Mouse (Mus musculus): ENCODE results near the gene Cnnm3. TPM values are rescaled to one million over a fixed set of nuclear protein-coding genes. Genes with fewer than 3 reads are reported as not detected.
"Not testable (repeated sequence)": the region's sequence is repeated elsewhere in the genome, so short reads cannot be mapped to it uniquely, and the experiment has no call there.

Gene Cnnm3
- polyA plus RNA-seq, 1 experiment from 2014 or later: 4.4 TPM

- Histone ChIP-seq H3K36me3 (peaks cover 47% of the 10 kb centered on the region), H3K4me2 (replicated peaks) (no peak overlapping the region), H3K4me3 (no peak overlapping the region), H3K27me3 (no peaks in the 10 kb centered on the region), H3K4me1 (peaks cover 20% of the 10 kb centered on the region), H3K9me3 (no peaks in the 10 kb centered on the region), H3K27ac (no peak overlapping the region), H3K9ac (no peak overlapping the region)
- no peak for ATAC-seq (ENCODE audit: low FRiP score, low read depth)
- 87% methylated on average over 4 of the region's 4 CpGs for WGBS
Observed at GRCm38 (mm10) chr1:36529274-36529673, 17.6 kb downstream of the Cnnm3 start.

- no peak overlapping the region for H3K4me2 ChIP-seq (replicated peaks)
- H3K9ac ChIP-seq: no peak overlapping the region
- H3K27ac ChIP-seq: no peak overlapping the region
- peaks cover 20% of the 10 kb centered on the region; the same call in 1 of the 2 replicates for H3K4me1 ChIP-seq
- 93% methylated on average over 4 of the region's 4 CpGs for WGBS
- no peak for ATAC-seq (ENCODE audit: low FRiP score, low read depth)
- H3K36me3 ChIP-seq: peaks cover 41% of the 10 kb centered on the region
- no peak overlapping the region for H3K4me3 ChIP-seq
- no peaks in the 10 kb centered on the region for H3K9me3 ChIP-seq
- H3K27me3 ChIP-seq: no peaks in the 10 kb centered on the region
Observed at GRCm38 (mm10) chr1:36529875-36530274, 18.2 kb downstream of the Cnnm3 start.

- Histone ChIP-seq H3K9ac (no peak overlapping the region), H3K27ac (no peak overlapping the region), H3K4me1 (peaks cover 20% of the 10 kb centered on the region; the same call in 1 of the 2 replicates), H3K4me2 (replicated peaks) (no peak overlapping the region), H3K36me3 (peaks cover 35% of the 10 kb centered on the region), H3K4me3 (no peak overlapping the region), H3K27me3 (no peaks in the 10 kb centered on the region), H3K9me3 (no peaks in the 10 kb centered on the region)
- no peak for ATAC-seq (ENCODE audit: low FRiP score, low read depth)
- WGBS: 75% methylated on average over 8 of the region's 8 CpGs
Observed at GRCm38 (mm10) chr1:36530485-36530884, 18.8 kb downstream of the Cnnm3 start.

- no peak for ATAC-seq (ENCODE audit: low FRiP score, low read depth)
- 87% methylated on average over 7 of the region's 7 CpGs for WGBS
- no peaks in the 10 kb centered on the region for H3K27me3 ChIP-seq
- 0 out of 2 replicates have a peak overlapping the region, but pooled peaks have one; percentile 3 for H3K27ac ChIP-seq
- H3K4me2 ChIP-seq (replicated peaks): no peak overlapping the region
- peaks cover 20% of the 10 kb centered on the region; the same call in 1 of the 2 replicates for H3K4me1 ChIP-seq
- H3K36me3 ChIP-seq: peaks cover 32% of the 10 kb centered on the region
- no peaks in the 10 kb centered on the region for H3K9me3 ChIP-seq
- H3K9ac ChIP-seq: no peak overlapping the region
- no peak overlapping the region for H3K4me3 ChIP-seq
Observed at GRCm38 (mm10) chr1:36530962-36531361, 19.3 kb downstream of the Cnnm3 start.

GRCm38 (mm10) chr1:36531461-36531860, 19.8 kb downstream of the Cnnm3 start:
- ATAC-seq (ENCODE audit: low FRiP score, low read depth): no peak
- Histone ChIP-seq H3K27ac (no peak overlapping the region), H3K9ac (no peak overlapping the region; the same call in 1 of the 2 replicates), H3K4me3 (no peak overlapping the region), H3K4me1 (peaks cover 20% of the 10 kb centered on the region; the same call in 1 of the 2 replicates), H3K27me3 (no peaks in the 10 kb centered on the region), H3K9me3 (no peaks in the 10 kb centered on the region), H3K36me3 (peaks cover 33% of the 10 kb centered on the region), H3K4me2 (replicated peaks) (no peak overlapping the region)
- 89% methylated on average over 12 of the region's 12 CpGs for WGBS

GRCm38 (mm10) chr1:36533546-36533945, 21.9 kb downstream of the Cnnm3 start:
- peak overlapping the region; percentile 22; the same call in 1 of the 2 replicates for H3K27ac ChIP-seq
- H3K9ac ChIP-seq: no peak overlapping the region
- no peak overlapping the region for H3K4me2 ChIP-seq (replicated peaks)
- no peak overlapping the region for H3K4me3 ChIP-seq
- H3K27me3 ChIP-seq: no peaks in the 10 kb centered on the region
- 74% methylated on average over 6 of the region's 6 CpGs for WGBS
- H3K9me3 ChIP-seq: no peaks in the 10 kb centered on the region
- peaks cover 15% of the 10 kb centered on the region; the same call in 1 of the 2 replicates for H3K4me1 ChIP-seq
- no peak for ATAC-seq (ENCODE audit: low FRiP score, low read depth)
- peaks cover 32% of the 10 kb centered on the region for H3K36me3 ChIP-seq

GRCm38 (mm10) chr1:36534595-36535058, 23.0 kb downstream of the Cnnm3 start:
- Histone ChIP-seq H3K4me3 (no peak overlapping the region), H3K4me2 (replicated peaks) (no peak overlapping the region), H3K9ac (no peak overlapping the region), H3K9me3 (no peaks in the 10 kb centered on the region), H3K27ac (no peak overlapping the region), H3K4me1 (peaks cover 15% of the 10 kb centered on the region; the same call in 1 of the 2 replicates), H3K36me3 (peaks cover 43% of the 10 kb centered on the region), H3K27me3 (no peaks in the 10 kb centered on the region)
- WGBS: 68% methylated on average over 6 of the region's 6 CpGs
- ATAC-seq (ENCODE audit: low FRiP score, low read depth): no peak

GRCm38 (mm10) chr1:36535477-36536396, 24.1 kb downstream of the Cnnm3 start:
- Histone ChIP-seq H3K4me1 (0 out of 2 replicates have a peak, but pooled peaks cover 6% of the 10 kb centered on the region), H3K27ac (no peak overlapping the region), H3K4me3 (no peak overlapping the region), H3K36me3 (peaks cover 49% of the 10 kb centered on the region), H3K27me3 (no peaks in the 10 kb centered on the region), H3K9me3 (no peaks in the 10 kb centered on the region), H3K4me2 (replicated peaks) (no peak overlapping the region), H3K9ac (no peak overlapping the region)
- WGBS: 82% methylated on average over 11 of the region's 11 CpGs
- ATAC-seq (ENCODE audit: low FRiP score, low read depth): no peak

GRCm38 (mm10) chr1:36536397-36536728, 24.7 kb downstream of the Cnnm3 start:
- H3K27ac ChIP-seq: no peak overlapping the region
- WGBS: 79% methylated on average over 8 of the region's 8 CpGs
- no peak for ATAC-seq (ENCODE audit: low FRiP score, low read depth)
- peaks cover 48% of the 10 kb centered on the region for H3K36me3 ChIP-seq
- H3K4me1 ChIP-seq: 0 out of 2 replicates have a peak, but pooled peaks cover 4% of the 10 kb centered on the region
- no peaks in the 10 kb centered on the region for H3K9me3 ChIP-seq
- no peak overlapping the region for H3K9ac ChIP-seq
- no peak overlapping the region for H3K4me3 ChIP-seq
- no peaks in the 10 kb centered on the region for H3K27me3 ChIP-seq
- H3K4me2 ChIP-seq (replicated peaks): no peak overlapping the region

GRCm38 (mm10) chr1:36536783-36537182, 25.1 kb downstream of the Cnnm3 start, which contains the start of gene Ankrd23:
Gene Ankrd23 (minus strand): TSS chr1:36536883.
- not testable (repeated sequence) for H3K4me2 ChIP-seq (replicated peaks); H3K4me3 ChIP-seq; ATAC-seq (ENCODE audit: low FRiP score, low read depth); H3K4me1 ChIP-seq; H3K27ac ChIP-seq; H3K27me3 ChIP-seq; H3K9ac ChIP-seq; H3K9me3 ChIP-seq
- H3K36me3 ChIP-seq: peaks cover 49% of the 10 kb centered on the region
- WGBS: 90% methylated on average over 9 of the region's 9 CpGs

- H3K4me1 ChIP-seq: peaks cover 7% of the 10 kb centered on the region; the same call in 1 of the 2 replicates
- no peaks in the 10 kb centered on the region for H3K27me3 ChIP-seq
- H3K9me3 ChIP-seq: no peaks in the 10 kb centered on the region
- no peak overlapping the region for H3K9ac ChIP-seq
- no peak overlapping the region for H3K27ac ChIP-seq
- H3K4me2 ChIP-seq (replicated peaks): no peak overlapping the region
- H3K36me3 ChIP-seq: peaks cover 56% of the 10 kb centered on the region
- no peak for ATAC-seq (ENCODE audit: low FRiP score, low read depth)
- WGBS: 84% methylated on average over 4 of the region's 4 CpGs
- H3K4me3 ChIP-seq: no peak overlapping the region
Observed at GRCm38 (mm10) chr1:36538727-36539126, 27.1 kb downstream of the Cnnm3 start.

- no peaks in the 10 kb centered on the region for H3K9me3 ChIP-seq
- 0 out of 2 replicates have a peak, but pooled peaks have one; percentile 17 for ATAC-seq (ENCODE audit: low FRiP score, low read depth)
- peaks cover 58% of the 10 kb centered on the region for H3K36me3 ChIP-seq
- H3K4me1 ChIP-seq: peaks cover 9% of the 10 kb centered on the region; the same call in 1 of the 2 replicates
- no peak within 1 kb of the TSS for H3K9ac ChIP-seq
- WGBS: 47% methylated on average over 9 of the region's 9 CpGs
- no peaks in the 10 kb centered on the region for H3K27me3 ChIP-seq
- no peak within 1 kb of the TSS for H3K4me2 ChIP-seq (replicated peaks)
- H3K27ac ChIP-seq: no peak within 1 kb of the TSS; the same call in 1 of the 2 replicates
- H3K4me3 ChIP-seq: no peak within 1 kb of the TSS
Observed at GRCm38 (mm10) chr1:36539186-36539585, 27.5 kb downstream of the Cnnm3 start, which contains the start of gene Gm42417. Gene Gm42417 (minus strand): TSS chr1:36539429.
